Mouse (Mus musculus) stomach, postnatal 0 days (tissue): Measurements from ENCODE around the gene Magt1.

Source experiments
- CTCF ChIP-seq: IDR thresholded peaks from 2 replicates; pipeline ENCODE4 v1.5.1; 2016; ENCODE audit warnings: antibody characterized with exemption, low read depth, mild to moderate bottlenecking, moderate library complexity
- EP300 ChIP-seq: optimal IDR thresholded peaks from 2 replicates; pipeline ENCODE3; 2016; ENCODE audit warnings: antibody characterized with exemption

GRCm38 (mm10) chrX:106027343-106027674 lies 15.6 kb upstream of the Magt1 start:
- no peak for TF ChIP-seq CTCF
- TF ChIP-seq EP300, result no peak
